Mouse (Mus musculus): Measurements from ENCODE around the gene Inpp5f.

DNA sequence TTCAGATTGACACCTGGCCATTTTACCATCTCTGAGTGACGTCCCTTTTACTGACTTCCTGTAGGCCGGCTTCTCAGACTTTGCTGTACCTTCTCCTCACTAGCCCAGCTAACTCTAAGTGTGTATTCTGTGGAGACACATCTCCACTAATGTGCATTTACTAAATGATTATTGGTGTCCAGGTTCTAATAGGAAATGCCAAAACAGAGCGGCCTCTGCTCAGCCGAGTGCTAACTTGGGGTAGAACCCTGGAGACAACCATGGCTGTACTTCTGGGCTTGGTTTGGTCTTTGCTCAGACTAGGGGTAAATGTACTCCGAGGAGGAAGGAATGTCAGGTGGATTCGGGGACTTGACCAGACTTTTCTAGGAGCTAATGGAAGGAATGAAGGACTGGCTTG, 638 bp upstream of the Inpp5f start:
- TF ChIP-seq POLR2A (IDR thresholded peaks at IDR 0.05; ENCODE audit: insufficient read length, low read depth) (no peak), POLR2AphosphoS2 (IDR thresholded peaks at IDR 0.05; ENCODE audit: insufficient read length, low read depth) (no peak), SRF (IDR thresholded peaks at IDR 0.05; ENCODE audit: control insufficient read depth, insufficient read length, low read depth) (no peak), E2F4 (IDR thresholded peaks at IDR 0.05; ENCODE audit: insufficient read depth) (no peak), MAX (IDR thresholded peaks at IDR 0.05; ENCODE audit: low read depth) (no peak)

Data from myocyte (in vitro differentiated cells).